18 mouse cellular contexts compared by ENCODE assay signal in the genomic region with DNA sequence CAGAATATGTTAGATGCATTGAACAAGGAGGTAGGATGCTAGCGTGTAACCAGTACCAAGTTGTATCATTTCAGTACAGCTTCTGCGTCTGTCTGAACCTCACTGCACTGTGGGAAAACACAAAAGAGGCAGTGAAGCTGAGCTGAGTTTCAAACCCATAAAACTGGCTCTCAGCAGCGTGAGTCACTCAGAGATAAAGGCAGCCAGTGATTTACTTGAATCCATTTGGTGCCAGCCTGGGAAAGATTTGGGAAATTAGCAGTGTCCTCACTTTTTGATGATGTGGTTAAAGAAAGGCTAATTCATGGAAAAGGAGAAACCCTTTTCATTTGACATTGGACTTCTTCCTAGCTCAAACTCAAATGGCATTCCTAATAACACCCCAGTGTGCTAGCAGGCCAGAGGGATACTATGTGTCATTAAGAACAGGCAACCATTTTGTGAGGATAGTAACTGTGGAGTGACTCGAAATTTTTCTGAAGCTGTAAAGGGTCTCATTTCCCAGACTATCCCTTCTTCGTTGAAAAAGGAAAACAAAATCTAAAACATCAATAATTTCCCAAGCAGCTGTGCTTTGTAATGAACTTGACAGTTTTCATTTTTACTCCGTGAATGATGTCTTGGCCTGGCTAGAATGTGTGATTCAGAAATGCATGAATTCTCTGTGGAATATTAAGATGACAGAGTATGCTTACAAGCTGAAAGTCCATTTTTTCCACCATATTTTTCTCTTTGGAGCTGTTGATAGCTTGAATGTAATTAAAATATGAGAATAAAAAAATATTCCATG.
DNase-seq lines count a peak whose midpoint lies in the region; ATAC-seq and TF ChIP-seq lines count a peak whose summit lies in the region.
"Had no signal": no experiment of that assay in that cellular context is flagged by ENCODE, and none has a peak within 500 bp of the region (broad histone marks: within the 10 kb centered on the region; RNA-seq: fewer than 3 reads in every experiment).

No protein-coding gene starts in this region.

- 74% methylated on average over 6 of the region's 6 CpGs for WGBS in heart, embryonic 16.5 days
- WGBS in heart, postnatal 0 days: 69% methylated on average over 6 of the region's 6 CpGs
- WGBS in forebrain, embryonic 15.5 days: 65% methylated on average over 6 of the region's 6 CpGs

- H3K9ac ChIP-seq in heart, embryonic 16.5 days (ENCODE audit: low read length): no peak overlapping the region
- no peak overlapping the region for H3K9ac ChIP-seq in heart, postnatal 0 days (replicated peaks; ENCODE audit: low read depth, low read length)
- H3K9ac ChIP-seq in forebrain, embryonic 15.5 days (replicated peaks): no peak overlapping the region
- H3K9ac ChIP-seq: embryonic facial prominence, embryonic 13.5 days; midbrain, embryonic 15.5 days; stomach, embryonic 15.5 days had no signal

- H3K36me3 ChIP-seq in heart, embryonic 16.5 days (ENCODE audit: control insufficient read depth, insufficient read depth): no peaks in the 10 kb centered on the region
- H3K36me3 ChIP-seq in heart, postnatal 0 days (replicated peaks; ENCODE audit: control insufficient read depth, insufficient read depth, low read length): no peaks in the 10 kb centered on the region
- no peaks in the 10 kb centered on the region for H3K36me3 ChIP-seq in forebrain, embryonic 15.5 days
- H3K36me3 ChIP-seq: embryonic facial prominence, embryonic 13.5 days; forebrain, embryonic 10.5 days; hindbrain, embryonic 10.5 days; midbrain, embryonic 15.5 days; stomach, embryonic 15.5 days had no signal

- H3K27me3 ChIP-seq in heart, embryonic 16.5 days (ENCODE audit: control insufficient read depth, insufficient read depth, low read length): no peaks in the 10 kb centered on the region
- H3K27me3 ChIP-seq in heart, postnatal 0 days (ENCODE audit: control insufficient read depth, insufficient read depth, low read length): no peaks in the 10 kb centered on the region
- no peaks in the 10 kb centered on the region for H3K27me3 ChIP-seq in forebrain, embryonic 15.5 days
- H3K27me3 ChIP-seq: CH12.LX; embryonic facial prominence, embryonic 13.5 days; midbrain, embryonic 15.5 days; stomach, embryonic 15.5 days had no signal

- H3K9me3 ChIP-seq in heart, embryonic 16.5 days (replicated peaks; ENCODE audit: control insufficient read depth, low read length): no peaks in the 10 kb centered on the region
- H3K9me3 ChIP-seq in heart, postnatal 0 days (replicated peaks; ENCODE audit: control insufficient read depth, low read length): no peaks in the 10 kb centered on the region
- H3K9me3 ChIP-seq in forebrain, embryonic 15.5 days: no peaks in the 10 kb centered on the region
- H3K9me3 ChIP-seq: embryonic facial prominence, embryonic 13.5 days; forebrain, embryonic 10.5 days; hindbrain, embryonic 10.5 days; midbrain, embryonic 15.5 days; stomach, embryonic 15.5 days had no signal

- H3K27ac ChIP-seq in heart, embryonic 16.5 days (ENCODE audit: low read length): peak overlapping the region; percentile 24; the same call in 1 of the 2 replicates
- peak overlapping the region; percentile 16; the same call in 1 of the 2 replicates for H3K27ac ChIP-seq in heart, postnatal 0 days (ENCODE audit: low read depth)
- no peak overlapping the region for H3K27ac ChIP-seq in forebrain, embryonic 15.5 days (replicated peaks)
- H3K27ac ChIP-seq: embryonic facial prominence, embryonic 13.5 days; forebrain, embryonic 10.5 days; hindbrain, embryonic 10.5 days; midbrain, embryonic 15.5 days had no signal

- TF ChIP-seq CTCF in heart, postnatal 0 days (IDR thresholded peaks at IDR 0.05; ENCODE audit: low read depth): no peak

- TF ChIP-seq EP300 in heart, postnatal 0 days (IDR thresholded peaks at IDR 0.05; ENCODE audit: low read depth): no peak

- ATAC-seq in heart, embryonic 16.5 days (replicated peaks; ENCODE audit: extremely low read depth, insufficient read depth, low FRiP score): no peak
- ATAC-seq in heart, postnatal 0 days (ENCODE audit: insufficient read depth, low read depth): no peak
- no peak for ATAC-seq in forebrain, embryonic 15.5 days (replicated peaks)
- ATAC-seq: activated CD4-positive, CD25-positive, alpha-beta regulatory T cell, adult 4 months; midbrain, embryonic 15.5 days had no signal

- no peak overlapping the region for H3K4me2 ChIP-seq in heart, embryonic 16.5 days (ENCODE audit: low read depth, low read length)
- H3K4me2 ChIP-seq in heart, postnatal 0 days (ENCODE audit: low read depth, low read length): no peak overlapping the region
- no peak overlapping the region for H3K4me2 ChIP-seq in forebrain, embryonic 15.5 days (replicated peaks)
- H3K4me2 ChIP-seq: embryonic facial prominence, embryonic 13.5 days; midbrain, embryonic 15.5 days; stomach, embryonic 15.5 days had no signal

- no peak overlapping the region for H3K4me3 ChIP-seq in heart, embryonic 16.5 days (ENCODE audit: low read length)
- H3K4me3 ChIP-seq in heart, postnatal 0 days (ENCODE audit: low read depth, low read length): no peak overlapping the region
- H3K4me3 ChIP-seq in forebrain, embryonic 15.5 days: no peak overlapping the region
- H3K4me3 ChIP-seq: embryonic facial prominence, embryonic 13.5 days; forebrain, embryonic 10.5 days; hindbrain, embryonic 10.5 days; midbrain, embryonic 15.5 days; stomach, embryonic 15.5 days had no signal

- no peak for DNase-seq in heart, postnatal 4 days
- DNase-seq in layer of hippocampus, adult 9-11 months: peak; percentile 26
- no peak for DNase-seq in layer of hippocampus, postnatal 25 days (ENCODE audit: extremely low spot score in 1 of 2, low spot score in 1 of 2)
- DNase-seq in NIH3T3 (ENCODE audit: low read depth): peak; percentile 38
- no peak for DNase-seq in heart, postnatal 0 days (ENCODE audit: low spot score)
- DNase-seq: cerebellum, adult 11-12 months; kidney, postnatal 36 days; retina, postnatal 1 day; thymus, postnatal 14 days had no signal

- peaks cover 14% of the 10 kb centered on the region for H3K4me1 ChIP-seq in heart, embryonic 16.5 days (ENCODE audit: control insufficient read depth, insufficient read depth, low read length)
- peaks cover 12% of the 10 kb centered on the region for H3K4me1 ChIP-seq in heart, postnatal 0 days (ENCODE audit: control insufficient read depth, insufficient read depth)
- H3K4me1 ChIP-seq in forebrain, embryonic 15.5 days: no peaks in the 10 kb centered on the region
- H3K4me1 ChIP-seq: forebrain, embryonic 10.5 days; hindbrain, embryonic 10.5 days; midbrain, embryonic 15.5 days had no signal

Comparison
In these comparisons a context has a peak if more than half of its experiments do, and no peak if none do; other contexts are left out.
1. DNase-seq: peak in layer of hippocampus, adult 9-11 months (single experiment) and NIH3T3 (single experiment); none in heart, postnatal 4 days (single experiment), layer of hippocampus, postnatal 25 days (0 of 2) and heart, postnatal 0 days (single experiment).